21 mouse cellular contexts compared by ENCODE assay signal in genomic region chr8:108645660-108646059, GRCm38 (mm10).
"Had no signal": no experiment of that assay in that cellular context is flagged by ENCODE, and none has a peak within 500 bp of the region (broad histone marks: within the 10 kb centered on the region; RNA-seq: fewer than 3 reads in every experiment).

No protein-coding gene starts in this region.

- H3K9me3 ChIP-seq: lung, embryonic 15.5 days; midbrain, embryonic 10.5 days; midbrain, embryonic 12.5 days; neural tube, embryonic 13.5 days; neural tube, embryonic 15.5 days had no signal

- H3K27ac ChIP-seq: lung, embryonic 15.5 days; midbrain, embryonic 10.5 days; midbrain, embryonic 12.5 days; neural tube, embryonic 13.5 days; neural tube, embryonic 15.5 days had no signal

- H3K9ac ChIP-seq: liver, postnatal 0 days; lung, embryonic 15.5 days; midbrain, embryonic 12.5 days; neural tube, embryonic 13.5 days; neural tube, embryonic 15.5 days had no signal

- H3K4me3 ChIP-seq: lung, embryonic 15.5 days; midbrain, embryonic 10.5 days; midbrain, embryonic 12.5 days; myocyte; neural tube, embryonic 13.5 days; neural tube, embryonic 15.5 days had no signal

- ATAC-seq: liver, postnatal 0 days; lung, postnatal 0 days; midbrain, embryonic 16.5 days had no signal

- H3K4me1 ChIP-seq: midbrain, embryonic 12.5 days; neural tube, embryonic 13.5 days; neural tube, embryonic 15.5 days had no signal

- H3K36me3 ChIP-seq: lung, embryonic 15.5 days; midbrain, embryonic 10.5 days; midbrain, embryonic 12.5 days; neural tube, embryonic 13.5 days; neural tube, embryonic 15.5 days had no signal

- DNase-seq: liver, postnatal 0 days; lung, adult 2 months; lung, postnatal 14 days; lung, postnatal 4 days; midbrain, embryonic 14.5 days; retina, postnatal 1 day; right cerebral cortex, adult 18-20 months; right cerebral cortex, postnatal 25 days; right cerebral cortex, postnatal 4 days; spleen, adult 18-20 months; thymus, adult 2 months; thymus, postnatal 25 days; thymus, postnatal 4 days had no signal

- H3K27me3 ChIP-seq: lung, embryonic 15.5 days; neural tube, embryonic 13.5 days; neural tube, embryonic 15.5 days had no signal
